Mouse (Mus musculus): Measurements from ENCODE around the gene Gm9844. TPM values are rescaled to one million over a fixed set of nuclear protein-coding genes. Genes with fewer than 3 reads are reported as not detected.
A peak's percentile ranks its signal among the peaks of the same experiment; 100 is the strongest.

Gm9844 gene
- polyA plus RNA-seq, 1 experiment, result 43.4 TPM

- 8% methylated on average over 6 of the region's 6 CpGs for WGBS
- peak overlapping the region; percentile 71 for H3K27ac ChIP-seq (ENCODE audit: control insufficient read depth, insufficient read depth, low read depth, low read length, poor library complexity)
- H3K4me3 ChIP-seq (replicated peaks; ENCODE audit: control insufficient read depth, low read depth, low read length), result peak overlapping the region; percentile 9
- H3K4me1 ChIP-seq (ENCODE audit: control insufficient read depth, insufficient read depth, low read length), result peaks cover 3% of the 10 kb centered on the region
- no peak for TF ChIP-seq POLR2A (IDR thresholded peaks at IDR 0.05; ENCODE audit: borderline replicate concordance, control insufficient read depth, low read depth, low read length)
- TF ChIP-seq CTCF (IDR thresholded peaks at IDR 0.05; ENCODE audit: control insufficient read depth, insufficient read depth, low read length), result no peak
Measured at GRCm38 (mm10) chr7:24906551-24906950, 44.5 kb downstream of the Gm9844 start.

GRCm38 (mm10) chr7:24907211-24907748 lies 45.3 kb downstream of the Gm9844 start:
- WGBS, result 15% methylated on average over 13 of the region's 13 CpGs
- Histone ChIP-seq H3K27ac (ENCODE audit: control insufficient read depth, insufficient read depth, low read depth, low read length, poor library complexity) (peak overlapping the region; percentile 71), H3K4me3 (replicated peaks; ENCODE audit: control insufficient read depth, low read depth, low read length) (peak overlapping the region; percentile 1), H3K4me1 (ENCODE audit: control insufficient read depth, insufficient read depth, low read length) (peaks cover 3% of the 10 kb centered on the region)
- TF ChIP-seq POLR2A (IDR thresholded peaks at IDR 0.05; ENCODE audit: borderline replicate concordance, control insufficient read depth, low read depth, low read length) (no peak), CTCF (IDR thresholded peaks at IDR 0.05; ENCODE audit: control insufficient read depth, insufficient read depth, low read length) (peak; percentile 19; the same call in 1 of the 2 replicates)

Other genes starting within 250 kb of the Gm9844 start
- not detected in 2 replicates for gene Lypd3, start 225.7 kb upstream of the Gm9844 start, polyA plus RNA-seq (2011; ENCODE audit: insufficient read depth, insufficient read length, low replicate concordance, missing spikeins)
- gene Tex101, start 185.5 kb upstream of the Gm9844 start, polyA plus RNA-seq (2011; ENCODE audit: insufficient read depth, insufficient read length, low replicate concordance, missing spikeins), result not detected in 2 replicates
- gene BC049730, start 153.0 kb upstream of the Gm9844 start, polyA plus RNA-seq (2011; ENCODE audit: insufficient read depth, insufficient read length, low replicate concordance, missing spikeins), result not detected in 2 replicates
- gene Gm4763, start 135.3 kb upstream of the Gm9844 start, polyA plus RNA-seq (2011; ENCODE audit: insufficient read depth, insufficient read length, low replicate concordance, missing spikeins), result 35.1 and 41.6 TPM in 2 replicates
- gene Cd177, start 101.9 kb upstream of the Gm9844 start, polyA plus RNA-seq (2011; ENCODE audit: insufficient read depth, insufficient read length, low replicate concordance, missing spikeins), result 44.1 and 111 TPM in 2 replicates
- 14.8 TPM in 1 of 2 replicates, not detected in the other for gene Ceacam10, start 85.0 kb upstream of the Gm9844 start, polyA plus RNA-seq (2011; ENCODE audit: insufficient read depth, insufficient read length, low replicate concordance, missing spikeins)
- not detected in 2 replicates for gene Lypd4, start 7.7 kb downstream of the Gm9844 start, polyA plus RNA-seq (2011; ENCODE audit: insufficient read depth, insufficient read length, low replicate concordance, missing spikeins)
- gene Dmrtc2, start 7.8 kb downstream of the Gm9844 start, polyA plus RNA-seq (2011; ENCODE audit: insufficient read depth, insufficient read length, low replicate concordance, missing spikeins), result not detected in 2 replicates
- gene Rps19, start 22.2 kb downstream of the Gm9844 start, polyA plus RNA-seq (2011; ENCODE audit: insufficient read depth, insufficient read length, low replicate concordance, missing spikeins), result 866 and 1,228 TPM in 2 replicates
- gene Cd79a, start 35.2 kb downstream of the Gm9844 start, polyA plus RNA-seq (2011; ENCODE audit: insufficient read depth, insufficient read length, low replicate concordance, missing spikeins), result 82.1 and 126 TPM in 2 replicates
- gene Arhgef1, start 40.7 kb downstream of the Gm9844 start, polyA plus RNA-seq (2011; ENCODE audit: insufficient read depth, insufficient read length, low replicate concordance, missing spikeins), result 178 and 354 TPM in 2 replicates
- gene Gm4881, start 82.3 kb downstream of the Gm9844 start, polyA plus RNA-seq (2011; ENCODE audit: insufficient read depth, insufficient read length, low replicate concordance, missing spikeins), result not detected in 2 replicates
- gene Rabac1, start 110.5 kb downstream of the Gm9844 start, polyA plus RNA-seq (2011; ENCODE audit: insufficient read depth, insufficient read length, low replicate concordance, missing spikeins), result 31.0 and 76.4 TPM in 2 replicates
- 6.1 and 13.9 TPM in 2 replicates for gene Atp1a3, start 143.7 kb downstream of the Gm9844 start, polyA plus RNA-seq (2011; ENCODE audit: insufficient read depth, insufficient read length, low replicate concordance, missing spikeins)
- 7.3 and 9.7 TPM in 2 replicates for gene Grik5, start 210.1 kb downstream of the Gm9844 start, polyA plus RNA-seq (2011; ENCODE audit: insufficient read depth, insufficient read length, low replicate concordance, missing spikeins)
- gene Zfp574, start 210.4 kb downstream of the Gm9844 start, polyA plus RNA-seq (2011; ENCODE audit: insufficient read depth, insufficient read length, low replicate concordance, missing spikeins), result 8.1 and 11.3 TPM in 2 replicates

Data from bone marrow, adult 2 months (tissue).